Mouse (Mus musculus) lung, embryonic 14.5 days (tissue): ENCODE measurements at regions not wholly inside any gene's neighbourhood (a gene's known extent, or its start where the extent isn't known, plus 50 kb on each side); places are given as distances from the start of the nearest gene placed in this dataset.
A peak's percentile ranks its signal among the peaks of the same experiment; 100 is the strongest.

Experiments
- ATAC-seq: fragments of 200-750 bp; cut with Nextera tagmentation; 2 replicates; pipeline ENCODE4 v1.8.0; 2017; ENCODE audit warnings: mild to moderate bottlenecking, moderate TSS enrichment, moderate library complexity; ENCODE audit not compliant: insufficient read depth
- DNase-seq: peaks from one replicate; pipeline ENCODE4 v3.0.0-alpha.2; 2015
- H3K27ac ChIP-seq: fragments of 300-500 bp; sonication (generic); 2 replicates; pipeline ENCODE4 v1.5.1; 2014; ENCODE audit warnings: low read depth, mild to moderate bottlenecking, moderate library complexity
- H3K27me3 ChIP-seq: fragments of 300-500 bp; sonication (generic); 2 replicates; pipeline ENCODE4 v1.6.1; 2014; ENCODE audit warnings: low read length, control low read depth; ENCODE audit not compliant: insufficient read depth
- H3K36me3 ChIP-seq: fragments of 300-500 bp; sonication (generic); 2 replicates; pipeline ENCODE4 v1.6.1; 2014; ENCODE audit warnings: control low read depth; ENCODE audit not compliant: insufficient read depth
- H3K4me1 ChIP-seq: fragments of 300-500 bp; sonication (generic); 2 replicates; pipeline ENCODE4 v1.6.1; 2014; ENCODE audit warnings: antibody characterized with exemption, control low read depth; ENCODE audit not compliant: insufficient read depth
- H3K4me2 ChIP-seq: fragments of 300-500 bp; sonication (generic); 2 replicates; pipeline ENCODE4 v1.6.1; 2014; ENCODE audit warnings: mild to moderate bottlenecking
- H3K4me3 ChIP-seq: fragments of 300-500 bp; sonication (generic); 2 replicates; pipeline ENCODE4 v1.5.1; 2014; ENCODE audit warnings: low read depth, low read length
- H3K9ac ChIP-seq: fragments of 300-500 bp; sonication (generic); 2 replicates; pipeline ENCODE4 v1.6.1; 2014
- H3K9me3 ChIP-seq: fragments of 300-500 bp; sonication (generic); 2 replicates; pipeline ENCODE4 v1.6.1; 2016; ENCODE audit warnings: low read depth, low read length, control low read depth
- CTCF ChIP-seq: IDR thresholded peaks from 2 replicates; pipeline ENCODE4 v1.5.1; 2016; ENCODE audit warnings: antibody characterized with exemption, low read depth
- WGBS: fragments of 180-500 bp; shearing (Covaris S2); extraction: QIAGEN DNeasy Blood & Tissue Kit; methylation state at CpG from one replicate; pipeline ENCODE4 v1.1.7; 2014; 5-methylcytosine and 5-hydroxymethylcytosine counted together

DNA sequence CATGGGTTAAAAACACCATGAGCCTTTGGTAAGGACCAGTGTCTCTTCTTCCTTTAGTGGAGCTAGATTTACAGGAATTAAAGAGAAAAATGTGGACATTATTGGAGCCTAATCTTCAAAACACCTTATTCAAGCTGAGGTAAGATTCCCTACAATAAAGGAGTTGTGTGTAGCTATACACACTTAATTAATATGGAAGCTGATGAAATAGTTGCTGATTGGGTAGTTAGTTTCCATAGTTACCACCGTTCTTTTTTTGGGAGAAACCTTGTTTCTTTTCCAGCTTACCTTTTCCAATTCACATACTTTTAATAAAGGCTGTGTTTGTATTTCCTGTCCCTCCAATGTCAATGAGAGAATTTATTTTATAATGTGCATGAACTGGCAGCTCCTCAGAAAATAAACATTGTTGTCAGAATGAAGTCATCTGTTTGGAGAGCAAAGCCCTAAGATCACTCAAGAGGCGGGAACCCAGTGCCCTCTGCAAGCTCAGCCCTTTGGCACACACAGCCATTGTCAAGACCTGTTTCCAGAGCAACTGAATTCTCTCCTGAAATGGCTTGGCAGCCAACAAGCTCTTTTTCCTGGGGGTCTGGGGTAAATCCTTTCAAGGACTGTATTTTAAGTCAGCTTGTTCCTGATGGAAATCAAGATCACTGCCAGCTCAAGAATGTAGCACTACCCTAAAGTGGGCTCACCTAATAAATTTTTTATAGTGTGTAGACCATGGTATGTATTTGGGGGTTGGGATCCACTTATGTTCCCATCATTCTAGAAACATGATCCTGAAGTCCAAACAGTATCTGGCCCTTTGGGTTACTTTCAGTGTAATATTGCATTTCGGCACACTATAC, 128.8 kb downstream of the Qpct start:
- no peaks in the 10 kb centered on the region for H3K36me3 ChIP-seq
- ATAC-seq (peak; percentile 90), DNase-seq (peak; percentile 73)
- no peak overlapping the region for H3K9ac ChIP-seq
- H3K4me2 ChIP-seq: no peak overlapping the region
- no peaks in the 10 kb centered on the region for H3K9me3 ChIP-seq
- no peaks in the 10 kb centered on the region for H3K27me3 ChIP-seq
- TF ChIP-seq CTCF: no peak
- 39% methylated on average over 3 of the region's 3 CpGs for WGBS
- H3K27ac ChIP-seq: peak overlapping the region; percentile 50
- H3K4me1 ChIP-seq: 0 out of 2 replicates have a peak, but pooled peaks cover 6% of the 10 kb centered on the region
- H3K4me3 ChIP-seq: no peak overlapping the region

DNA sequence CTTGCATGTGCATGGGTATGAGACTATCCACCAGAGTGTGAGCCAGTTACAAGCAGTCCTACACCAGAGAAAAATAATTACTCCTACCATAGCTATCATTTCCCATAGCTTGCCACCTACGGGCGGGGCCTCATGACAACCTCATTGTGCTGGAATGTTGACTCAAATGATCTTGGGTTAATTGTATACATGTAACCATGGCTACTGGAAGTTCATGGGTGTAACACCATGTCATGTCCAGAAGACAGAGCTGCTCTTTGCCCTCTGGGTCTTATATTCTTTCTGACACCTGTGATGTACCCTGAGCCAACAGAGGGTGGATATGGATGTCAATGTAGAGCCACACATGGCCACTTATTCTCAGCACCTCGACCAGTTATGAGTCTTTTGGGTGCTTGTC, 125.6 kb downstream of the Qpct start:
- Histone ChIP-seq H3K4me1 (0 out of 2 replicates have a peak, but pooled peaks cover 3% of the 10 kb centered on the region), H3K9ac (no peak overlapping the region), H3K36me3 (no peaks in the 10 kb centered on the region), H3K27ac (no peak overlapping the region), H3K4me3 (no peak overlapping the region), H3K27me3 (no peaks in the 10 kb centered on the region), H3K4me2 (no peak overlapping the region), H3K9me3 (no peaks in the 10 kb centered on the region)
- DNase-seq: no peak
- TF ChIP-seq CTCF: no peak
- no peak for ATAC-seq
- WGBS: 66% methylated on average over 3 of the region's 3 CpGs

DNA sequence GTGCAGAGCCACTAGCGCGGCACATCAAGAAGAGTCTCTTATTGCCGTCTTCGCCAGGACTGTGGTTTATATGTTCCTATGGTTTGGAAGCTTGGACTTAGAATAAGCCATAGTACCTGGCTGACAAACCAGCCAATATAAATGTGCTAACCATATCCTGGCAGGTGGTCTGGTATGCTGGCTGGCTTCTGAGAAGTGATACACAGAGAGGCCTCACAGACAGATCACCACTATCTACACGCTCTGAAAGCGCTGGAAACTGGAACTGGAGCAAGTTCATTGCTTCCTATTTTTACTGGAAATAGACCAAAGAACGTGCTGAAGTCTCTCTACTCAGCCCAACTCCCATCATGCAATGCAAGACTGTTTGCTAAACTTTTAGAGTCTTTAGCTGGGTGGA, 124.7 kb downstream of the Qpct start:
- no peak overlapping the region for H3K27ac ChIP-seq
- H3K9me3 ChIP-seq: no peaks in the 10 kb centered on the region
- 0 out of 2 replicates have a peak, but pooled peaks cover 3% of the 10 kb centered on the region for H3K4me1 ChIP-seq
- no peak overlapping the region for H3K9ac ChIP-seq
- H3K36me3 ChIP-seq: no peaks in the 10 kb centered on the region
- no peak for TF ChIP-seq CTCF
- no peak overlapping the region for H3K4me3 ChIP-seq
- ATAC-seq (no peak), DNase-seq (no peak)
- H3K4me2 ChIP-seq: no peak overlapping the region
- 79% methylated on average over 7 of the region's 7 CpGs for WGBS
- H3K27me3 ChIP-seq: no peaks in the 10 kb centered on the region

DNA sequence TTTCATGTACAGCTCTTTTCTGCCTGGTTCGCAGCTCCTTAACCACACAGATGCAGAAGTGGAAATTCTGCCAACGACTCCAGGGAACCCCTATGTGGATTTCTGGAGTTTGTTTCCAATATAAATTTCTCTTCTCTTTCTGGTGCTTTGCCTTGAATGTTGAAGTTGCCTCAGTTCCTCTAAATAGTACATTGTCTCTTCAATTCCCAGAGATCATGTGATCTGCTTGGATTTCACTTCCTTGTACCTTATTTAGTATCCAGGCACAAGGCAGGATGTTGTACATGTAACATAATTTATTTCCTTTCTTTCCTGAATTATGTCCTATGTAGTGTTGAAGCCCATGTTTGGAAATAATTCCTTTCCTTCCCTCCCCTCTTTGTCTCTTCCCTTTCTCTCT, 123.7 kb downstream of the Qpct start:
- Histone ChIP-seq H3K27ac (no peak overlapping the region), H3K4me2 (no peak overlapping the region), H3K9ac (no peak overlapping the region), H3K36me3 (no peaks in the 10 kb centered on the region), H3K27me3 (no peaks in the 10 kb centered on the region), H3K9me3 (no peaks in the 10 kb centered on the region), H3K4me1 (0 out of 2 replicates have a peak, but pooled peaks cover 3% of the 10 kb centered on the region), H3K4me3 (no peak overlapping the region)
- DNase-seq (no peak), ATAC-seq (no peak)
- no peak for TF ChIP-seq CTCF
- 79% methylated on average over 2 of the region's 2 CpGs for WGBS

DNA sequence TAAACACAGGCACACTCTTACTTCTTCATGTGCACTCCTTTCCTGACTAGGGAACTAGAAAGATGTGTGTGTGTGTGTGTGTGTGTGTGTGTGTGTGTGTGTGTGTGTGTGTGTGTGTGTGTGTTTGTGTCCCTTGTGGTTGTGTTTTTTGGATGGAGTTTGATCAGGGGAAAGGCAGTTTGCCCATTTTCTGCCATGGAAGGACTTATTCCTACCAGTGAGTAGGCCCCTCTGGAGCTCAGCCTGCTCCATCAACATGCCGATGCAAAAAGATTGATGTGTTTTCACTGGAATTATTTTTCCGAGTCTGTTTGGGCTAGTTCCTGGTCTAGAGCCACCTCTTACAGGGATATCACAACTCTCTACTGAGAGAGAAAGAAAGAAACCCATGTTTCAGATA, 120.6 kb downstream of the Qpct start:
- Histone ChIP-seq H3K9ac (no peak overlapping the region), H3K4me3 (no peak overlapping the region), H3K4me2 (no peak overlapping the region), H3K9me3 (no peaks in the 10 kb centered on the region), H3K27me3 (no peaks in the 10 kb centered on the region), H3K4me1 (0 out of 2 replicates have a peak, but pooled peaks cover 3% of the 10 kb centered on the region), H3K36me3 (no peaks in the 10 kb centered on the region), H3K27ac (no peak overlapping the region)
- TF ChIP-seq CTCF: no peak
- peak; percentile 45 for DNase-seq
- no peak for ATAC-seq
- 32% methylated on average over 2 of the region's 2 CpGs for WGBS

DNA sequence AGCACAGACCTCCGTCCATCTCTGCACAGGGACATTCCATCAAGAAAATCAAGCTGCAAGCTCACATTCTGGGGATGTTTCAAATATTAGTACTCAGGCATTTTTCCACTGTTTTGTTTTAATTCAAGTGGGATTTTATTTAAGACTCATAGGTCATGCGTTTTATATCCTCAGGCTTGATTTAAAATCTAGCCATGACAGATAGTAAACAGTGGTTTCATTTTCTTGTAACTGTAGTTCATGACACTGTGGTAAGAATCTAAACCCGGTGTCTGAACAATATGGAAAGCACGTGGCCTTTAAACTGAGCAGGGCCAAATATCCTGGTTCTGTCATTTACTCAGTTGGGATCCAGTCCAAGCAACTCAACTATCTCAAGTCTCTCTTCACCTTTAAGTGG, 119.0 kb downstream of the Qpct start:
- no peak for DNase-seq
- ATAC-seq: no peak
- H3K9me3 ChIP-seq: no peaks in the 10 kb centered on the region
- H3K4me3 ChIP-seq: no peak overlapping the region
- no peaks in the 10 kb centered on the region for H3K27me3 ChIP-seq
- no peak overlapping the region for H3K9ac ChIP-seq
- no peak overlapping the region for H3K27ac ChIP-seq
- no peaks in the 10 kb centered on the region for H3K36me3 ChIP-seq
- no peak for TF ChIP-seq CTCF
- 69% methylated on average over 4 of the region's 4 CpGs for WGBS
- H3K4me2 ChIP-seq: no peak overlapping the region
- H3K4me1 ChIP-seq: peaks cover 3% of the 10 kb centered on the region; the same call in 1 of the 2 replicates

DNA sequence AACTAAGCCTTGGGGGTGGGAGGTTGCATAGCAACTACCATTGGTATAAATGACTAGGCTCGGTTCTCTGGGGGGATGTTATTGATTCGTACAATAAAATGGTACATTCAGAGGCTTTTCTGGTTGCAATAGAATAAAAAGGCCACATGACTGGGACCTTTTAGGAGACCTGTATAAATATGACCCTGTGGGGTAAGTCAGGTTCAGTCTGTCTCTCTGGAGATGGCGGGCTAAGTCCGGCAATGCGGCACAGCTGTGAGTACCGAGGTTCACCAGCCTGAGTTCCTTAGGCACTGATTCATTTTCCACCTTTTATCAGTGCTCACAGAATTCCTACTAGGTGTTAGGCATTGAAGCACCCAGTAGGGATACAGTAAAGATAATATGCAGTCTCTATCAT, 115.5 kb downstream of the Qpct start:
- no peak overlapping the region for H3K27ac ChIP-seq
- 86% methylated on average over 6 of the region's 6 CpGs for WGBS
- H3K9me3 ChIP-seq: no peaks in the 10 kb centered on the region
- no peak for DNase-seq
- H3K36me3 ChIP-seq: no peaks in the 10 kb centered on the region
- H3K9ac ChIP-seq: no peak overlapping the region
- H3K4me3 ChIP-seq: no peak overlapping the region
- no peaks in the 10 kb centered on the region; the same call in 1 of the 2 replicates for H3K4me1 ChIP-seq
- no peak for TF ChIP-seq CTCF
- no peak for ATAC-seq
- no peaks in the 10 kb centered on the region for H3K27me3 ChIP-seq
- no peak overlapping the region for H3K4me2 ChIP-seq
